Mouse (Mus musculus) cerebellum, adult 18-20 months (tissue): ENCODE results near the gene Rho.
A peak's percentile ranks its signal among the peaks of the same experiment; 100 is the strongest.

Source experiments
- DNase-seq, 2 experiments: peaks; one replicate each; pipeline ENCODE4 v3.0.0; 2021

The Rho gene

GRCm38 (mm10) chr6:115982889-115983288 is 51.3 kb downstream of the Rho start:
- no peak for DNase-seq

GRCm38 (mm10) chr6:115983306-115984038 is 51.9 kb downstream of the Rho start:
- DNase-seq = no peak

- no peak for DNase-seq
Measured at GRCm38 (mm10) chr6:115984580-115984979, 53.0 kb downstream of the Rho start.

GRCm38 (mm10) chr6:115985622-115986021 is 54.1 kb downstream of the Rho start:
- no peak for DNase-seq

- DNase-seq = no peak
Measured at GRCm38 (mm10) chr6:115986472-115987095, 55.0 kb downstream of the Rho start.

GRCm38 (mm10) chr6:115987096-115987747 is 55.7 kb downstream of the Rho start:
- DNase-seq = peak in 1 of 2 experiments; percentile 51

- no peak for DNase-seq
Measured at GRCm38 (mm10) chr6:115989032-115989431, 57.5 kb downstream of the Rho start.

- DNase-seq = no peak
Measured at GRCm38 (mm10) chr6:115989607-115990006, 58.1 kb downstream of the Rho start.
